Mouse (Mus musculus) intestine, embryonic 16.5 days (tissue): ENCODE measurements around the gene Utp4. TPM values are rescaled to one million over a fixed set of nuclear protein-coding genes. Genes with fewer than 3 reads are reported as not detected.

Experiments
- ATAC-seq: fragments of 200-750 bp; cut with Nextera tagmentation; 2 replicates; pipeline ENCODE4 v1.8.0; 2017; ENCODE audit warnings: moderate TSS enrichment, moderate library complexity
- H3K27ac ChIP-seq: fragments of 300-500 bp; sonication (generic); 2 replicates; pipeline ENCODE4 v1.5.1; 2014; ENCODE audit warnings: mild to moderate bottlenecking, low read length
- H3K27me3 ChIP-seq: fragments of 300-500 bp; sonication (generic); replicated peaks from 2 replicates; pipeline ENCODE4 v1.6.1; 2014; ENCODE audit warnings: low read length, control low read depth, mixed read lengths; ENCODE audit not compliant: control insufficient read depth, insufficient read depth
- H3K36me3 ChIP-seq: fragments of 300-500 bp; sonication (generic); 2 replicates; pipeline ENCODE4 v1.6.1; 2014; ENCODE audit warnings: low read length, control low read depth; ENCODE audit not compliant: control insufficient read depth, insufficient read depth
- H3K4me1 ChIP-seq: fragments of 300-500 bp; sonication (generic); 2 replicates; pipeline ENCODE4 v1.6.1; 2014; ENCODE audit warnings: low read length, control low read depth, mixed read lengths; ENCODE audit not compliant: control insufficient read depth, insufficient read depth
- H3K4me2 ChIP-seq: fragments of 300-500 bp; sonication (generic); 2 replicates; pipeline ENCODE4 v1.6.1; 2014; ENCODE audit warnings: low read depth, low read length, control low read depth
- H3K4me3 ChIP-seq: fragments of 300-500 bp; sonication (generic); 2 replicates; pipeline ENCODE4 v1.5.1; 2014; ENCODE audit warnings: mild to moderate bottlenecking, low read length
- H3K9ac ChIP-seq: fragments of 300-500 bp; sonication (generic); 2 replicates; pipeline ENCODE4 v1.6.1; 2014; ENCODE audit warnings: low read depth, low read length
- H3K9me3 ChIP-seq: fragments of 300-500 bp; sonication (generic); 2 replicates; pipeline ENCODE4 v1.6.1; 2016; ENCODE audit warnings: low read length, control low read depth; ENCODE audit not compliant: control insufficient read depth
- WGBS: fragments of 180-500 bp; shearing (Covaris S2); extraction: QIAGEN DNeasy Blood & Tissue Kit; methylation state at CpG from one replicate; pipeline ENCODE4 v1.1.7; 2014; 5-methylcytosine and 5-hydroxymethylcytosine counted together
- polyA plus RNA-seq: library from polyadenylated mRNA; unstranded; fragments of >200 nt; fragmentation: Nextera tagmentation; extraction: Ambion mirVana; gene quantifications from 2 replicates; pipeline ENCODE4 v1.2.1, GENCODE M21; 2015

The Utp4 gene
- 56.6 and 66.6 TPM in 2 replicates for polyA plus RNA-seq

- Histone ChIP-seq H3K27ac (peak within 1 kb of the TSS; percentile 94), H3K4me2 (peak within 1 kb of the TSS; percentile 67), H3K4me3 (peak within 1 kb of the TSS; percentile 89), H3K36me3 (peaks cover 3% of the 10 kb centered on the region; the same call in 1 of the 2 replicates), H3K27me3 (no peaks in the 10 kb centered on the region), H3K9ac (peak within 1 kb of the TSS; percentile 99), H3K4me1 (peaks cover 13% of the 10 kb centered on the region), H3K9me3 (no peaks in the 10 kb centered on the region)
- WGBS: under 1% methylated on average over 63 of the region's 63 CpGs
- ATAC-seq: peak; percentile 97
Measured at GRCm38 (mm10) chr8:106893481-106894156, at the start of gene Utp4. Gene Utp4 (plus strand): TSS chr8:106893636.

- WGBS: 85% methylated on average over 10 of the region's 10 CpGs
Measured at GRCm38 (mm10) chr8:106850034-106850433, 43.4 kb upstream of the Utp4 start.

GRCm38 (mm10) chr8:106854534-106855241 is 38.7 kb upstream of the Utp4 start:
- no peak overlapping the region for H3K9ac ChIP-seq
- 43% methylated on average over 8 of the region's 8 CpGs for WGBS
- no peaks in the 10 kb centered on the region for H3K4me1 ChIP-seq
- no peaks in the 10 kb centered on the region for H3K36me3 ChIP-seq
- no peak for ATAC-seq
- H3K4me2 ChIP-seq: no peak overlapping the region
- no peak overlapping the region for H3K4me3 ChIP-seq
- no peak overlapping the region for H3K27ac ChIP-seq
- H3K9me3 ChIP-seq: no peaks in the 10 kb centered on the region
- H3K27me3 ChIP-seq: no peaks in the 10 kb centered on the region

More at GRCm38 (mm10) chr8:106850034-106850433, 43.4 kb upstream of the Utp4 start:
- no peak overlapping the region for H3K4me3 ChIP-seq
- H3K27ac ChIP-seq: no peak overlapping the region
- H3K9me3 ChIP-seq: no peaks in the 10 kb centered on the region
- no peak overlapping the region for H3K4me2 ChIP-seq
- no peak for ATAC-seq
- H3K27me3 ChIP-seq: no peaks in the 10 kb centered on the region
- H3K9ac ChIP-seq: no peak overlapping the region
- no peaks in the 10 kb centered on the region for H3K36me3 ChIP-seq
- H3K4me1 ChIP-seq: no peaks in the 10 kb centered on the region

GRCm38 (mm10) chr8:106855242-106855562 is 38.2 kb upstream of the Utp4 start:
- WGBS: 57% methylated on average over 3 of the region's 3 CpGs
- H3K9me3 ChIP-seq: no peaks in the 10 kb centered on the region
- no peak overlapping the region for H3K4me2 ChIP-seq
- ATAC-seq: no peak
- no peak overlapping the region for H3K4me3 ChIP-seq
- no peak overlapping the region for H3K27ac ChIP-seq
- no peaks in the 10 kb centered on the region for H3K36me3 ChIP-seq
- no peaks in the 10 kb centered on the region for H3K4me1 ChIP-seq
- H3K27me3 ChIP-seq: no peaks in the 10 kb centered on the region
- H3K9ac ChIP-seq: no peak overlapping the region

GRCm38 (mm10) chr8:106862845-106863244 is 30.6 kb upstream of the Utp4 start:
- H3K9ac ChIP-seq: no peak overlapping the region
- H3K9me3 ChIP-seq: no peaks in the 10 kb centered on the region
- H3K27me3 ChIP-seq: no peaks in the 10 kb centered on the region
- no peak overlapping the region for H3K4me3 ChIP-seq
- ATAC-seq: peak; percentile 55
- no peaks in the 10 kb centered on the region for H3K36me3 ChIP-seq
- no peaks in the 10 kb centered on the region for H3K4me1 ChIP-seq
- H3K4me2 ChIP-seq: no peak overlapping the region
- no peak overlapping the region for H3K27ac ChIP-seq
- WGBS: 71% methylated on average over 10 of the region's 10 CpGs

GRCm38 (mm10) chr8:106865354-106865753 is 28.1 kb upstream of the Utp4 start:
- Histone ChIP-seq H3K27me3 (no peaks in the 10 kb centered on the region; the same call in 1 of the 2 replicates), H3K9me3 (no peaks in the 10 kb centered on the region), H3K9ac (no peak overlapping the region), H3K36me3 (no peaks in the 10 kb centered on the region), H3K4me2 (no peak overlapping the region), H3K4me1 (peaks cover 8% of the 10 kb centered on the region; the same call in 1 of the 2 replicates), H3K4me3 (no peak overlapping the region), H3K27ac (no peak overlapping the region)
- no peak for ATAC-seq
- 81% methylated on average over 9 of the region's 9 CpGs for WGBS

GRCm38 (mm10) chr8:106870051-106870450 is 23.4 kb upstream of the Utp4 start, which contains the start of gene Has3:
Gene Has3 (plus strand): TSS chr8:106870242.
- Histone ChIP-seq H3K4me1 (peaks cover 32% of the 10 kb centered on the region), H3K4me3 (peak within 1 kb of the TSS; percentile 63), H3K27me3 (peaks cover 15% of the 10 kb centered on the region), H3K9ac (peak within 1 kb of the TSS; percentile 66), H3K4me2 (peak within 1 kb of the TSS; percentile 96), H3K9me3 (no peaks in the 10 kb centered on the region), H3K36me3 (no peaks in the 10 kb centered on the region), H3K27ac (no peak within 1 kb of the TSS)
- no peak for ATAC-seq
- WGBS: 2% methylated on average over 18 of the region's 18 CpGs

- Histone ChIP-seq H3K9me3 (no peaks in the 10 kb centered on the region), H3K4me1 (peaks cover 32% of the 10 kb centered on the region), H3K27ac (no peak overlapping the region), H3K27me3 (peaks cover 15% of the 10 kb centered on the region), H3K4me2 (peak overlapping the region; percentile 96), H3K4me3 (peak overlapping the region; percentile 63), H3K36me3 (no peaks in the 10 kb centered on the region), H3K9ac (peak overlapping the region; percentile 66)
- WGBS: under 1% methylated on average over 61 of the region's 63 CpGs
- peak; percentile 61 for ATAC-seq
Measured at GRCm38 (mm10) chr8:106870537-106871327, 22.7 kb upstream of the Utp4 start.

GRCm38 (mm10) chr8:106871328-106871926 is 22.0 kb upstream of the Utp4 start:
- Histone ChIP-seq H3K9ac (peak overlapping the region; percentile 66), H3K36me3 (no peaks in the 10 kb centered on the region), H3K4me1 (peaks cover 32% of the 10 kb centered on the region), H3K27ac (no peak overlapping the region), H3K9me3 (no peaks in the 10 kb centered on the region), H3K4me2 (peak overlapping the region; percentile 96), H3K27me3 (peaks cover 15% of the 10 kb centered on the region), H3K4me3 (peak overlapping the region; percentile 63)
- peak; percentile 24 for ATAC-seq
- WGBS: 2% methylated on average over 15 of the region's 15 CpGs
